Mouse (Mus musculus): Measurements from ENCODE around the gene Gm20498.
"Not testable (repeated sequence)": the region's sequence is repeated elsewhere in the genome, so short reads cannot be mapped to it uniquely, and the experiment has no call there.

DNA sequence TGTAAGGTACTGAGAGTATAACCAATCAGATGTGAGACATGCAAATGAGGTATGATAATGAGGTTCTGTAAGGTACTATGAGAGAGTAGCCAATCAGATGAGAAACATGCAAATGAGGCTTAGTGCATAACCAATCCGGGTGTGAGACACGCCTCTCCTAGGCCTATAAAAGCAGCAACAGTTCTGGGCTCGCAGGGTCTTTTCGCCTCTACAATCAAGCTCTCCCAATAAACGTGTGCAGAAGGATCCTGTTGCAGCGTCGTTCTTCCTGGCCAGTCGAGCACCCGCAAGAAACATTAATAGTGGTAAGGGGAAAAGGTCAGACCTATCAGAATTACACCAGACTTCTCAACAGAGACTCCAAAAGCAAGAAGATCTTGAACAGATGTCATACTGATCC lies 93.7 kb downstream of the Gm20498 start:
- TF ChIP-seq POLR2A (IDR thresholded peaks at IDR 0.05; ENCODE audit: insufficient read depth, low read depth, low read length); EP300 (IDR thresholded peaks at IDR 0.05; ENCODE audit: insufficient read depth, low read depth, low read length); CTCF (IDR thresholded peaks at IDR 0.05): not testable (repeated sequence)
